Mouse (Mus musculus) mature B cell (primary cell): ENCODE data around the gene Tsga10ip.
"Not testable (repeated sequence)": the region's sequence is repeated elsewhere in the genome, so short reads cannot be mapped to it uniquely, and the experiment has no call there.

ENCODE experiments used
- in situ Hi-C: fragments of 300-500 bp; cut with MboI; formaldehyde crosslinking; loops from 2 replicates; pipeline ENCODE4 v1.14.3; 2019

Gene Tsga10ip

DNA sequence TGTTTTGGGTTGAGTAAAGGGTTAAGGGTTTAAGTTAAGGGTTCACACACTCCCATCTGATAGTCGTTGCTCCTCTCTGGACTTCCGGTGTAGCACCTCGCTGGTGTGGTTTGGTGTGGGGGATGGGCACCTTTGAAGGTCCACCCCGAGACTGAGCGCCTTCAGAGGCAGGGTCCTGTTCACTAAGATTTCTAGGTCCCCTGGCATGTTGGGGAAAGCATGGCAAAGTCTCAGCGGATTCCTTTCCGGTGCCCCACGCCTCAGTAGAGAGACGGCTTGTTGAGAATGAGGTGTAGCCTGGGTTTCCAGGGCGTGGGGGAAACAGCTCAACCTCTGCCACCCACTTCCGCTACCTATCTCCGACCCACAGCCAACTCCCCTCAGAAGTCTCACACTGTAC is 12.7 kb downstream of the Tsga10ip start:
- in situ Hi-C loops = no loop called here

GRCm38 (mm10) chr19:5388588-5389242 is 13.6 kb downstream of the Tsga10ip start, which contains the start of gene Sart1:
Sart1 (minus strand) TSS chr19:5388703.
- in situ Hi-C loops = no loop called here

GRCm38 (mm10) chr19:5388011-5388441 is 14.3 kb downstream of the Tsga10ip start:
- in situ Hi-C loops = no loop called here

DNA sequence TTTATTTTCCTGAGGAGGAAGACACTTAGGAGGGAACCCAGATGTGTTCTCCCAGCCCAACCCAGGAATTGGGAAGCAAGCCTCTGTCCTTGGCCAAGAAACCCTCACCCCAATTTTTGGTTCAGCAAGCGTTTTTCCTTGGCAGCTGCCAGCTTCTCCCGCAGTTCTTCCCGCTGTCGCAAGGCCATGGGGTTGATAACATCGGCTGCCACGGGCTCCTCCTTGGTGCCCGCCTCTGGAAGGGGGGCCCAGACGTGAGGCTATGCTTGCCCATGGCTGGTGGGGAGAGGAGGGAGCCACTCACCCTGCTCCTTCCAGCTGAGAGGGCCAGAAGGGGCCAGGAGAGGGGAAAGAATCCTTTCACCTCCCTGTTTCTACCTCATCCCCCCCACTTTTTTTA is 17.6 kb downstream of the Tsga10ip start:
- in situ Hi-C loops = no loop called here

DNA sequence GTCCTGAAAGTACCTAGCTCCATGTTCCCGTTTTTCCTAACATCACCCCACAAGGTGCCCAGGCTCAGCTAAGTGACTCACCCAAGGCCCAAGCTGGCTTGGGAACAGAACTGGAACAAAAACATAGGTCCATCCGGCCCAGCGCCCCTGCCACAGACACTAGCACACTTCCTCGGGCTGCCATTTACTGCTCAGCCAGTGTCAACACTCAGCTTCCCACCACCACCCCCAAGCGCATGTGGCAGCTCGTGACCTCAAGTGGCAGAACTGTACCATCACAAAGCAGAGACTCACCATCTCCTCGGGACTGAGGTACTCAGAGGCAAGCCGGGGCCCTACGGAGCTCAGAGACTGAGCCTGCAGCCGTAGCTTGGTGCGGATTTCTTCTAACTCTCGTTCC is 19.0 kb downstream of the Tsga10ip start:
- in situ Hi-C loops = no loop called here

- in situ Hi-C loops = no loop called here
Observed at GRCm38 (mm10) chr19:5377446-5377845, 24.9 kb downstream of the Tsga10ip start.

DNA sequence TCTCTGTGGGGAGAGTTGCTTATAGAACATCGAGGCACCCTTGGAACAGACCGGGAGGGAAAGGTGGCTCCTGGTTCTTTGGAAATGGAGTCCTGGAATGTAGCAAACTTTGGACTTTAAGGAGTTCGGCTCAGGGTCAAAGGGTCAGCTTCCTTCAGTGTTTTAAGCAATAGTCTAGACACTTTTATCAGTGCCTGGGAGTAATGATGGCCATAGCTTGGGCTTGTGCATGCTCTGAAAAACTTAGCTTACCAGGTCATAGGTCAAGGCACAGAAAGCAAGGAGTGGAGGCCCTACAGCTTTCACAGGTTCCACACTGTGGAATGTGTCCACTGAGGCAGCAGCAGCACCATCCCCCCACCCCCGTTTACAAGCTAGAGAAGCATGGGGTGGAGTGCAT is 27.6 kb downstream of the Tsga10ip start:
- in situ Hi-C loops = no loop called here

- in situ Hi-C loops = no loop called here
Observed at GRCm38 (mm10) chr19:5374177-5374576, 28.1 kb downstream of the Tsga10ip start.

DNA sequence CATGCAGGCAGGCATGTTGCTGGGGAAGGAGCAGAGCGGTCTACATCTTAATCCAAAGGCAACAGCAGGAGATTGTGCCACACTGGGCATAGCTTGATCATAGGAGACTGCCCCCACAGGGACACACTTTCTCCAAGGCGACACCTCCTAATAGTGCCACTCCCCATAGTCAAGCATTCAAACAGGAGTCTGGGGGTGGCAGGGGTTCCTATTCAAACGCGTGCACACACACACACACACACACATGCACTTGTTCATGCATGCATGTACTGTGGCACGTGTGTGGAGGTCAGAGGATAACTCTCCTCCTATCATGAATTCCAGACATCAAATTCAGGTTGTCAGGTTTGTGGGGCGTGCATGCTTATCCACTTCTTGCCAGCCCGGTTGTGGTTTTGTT is 29.6 kb downstream of the Tsga10ip start:
- in situ Hi-C loops = no loop called here

DNA sequence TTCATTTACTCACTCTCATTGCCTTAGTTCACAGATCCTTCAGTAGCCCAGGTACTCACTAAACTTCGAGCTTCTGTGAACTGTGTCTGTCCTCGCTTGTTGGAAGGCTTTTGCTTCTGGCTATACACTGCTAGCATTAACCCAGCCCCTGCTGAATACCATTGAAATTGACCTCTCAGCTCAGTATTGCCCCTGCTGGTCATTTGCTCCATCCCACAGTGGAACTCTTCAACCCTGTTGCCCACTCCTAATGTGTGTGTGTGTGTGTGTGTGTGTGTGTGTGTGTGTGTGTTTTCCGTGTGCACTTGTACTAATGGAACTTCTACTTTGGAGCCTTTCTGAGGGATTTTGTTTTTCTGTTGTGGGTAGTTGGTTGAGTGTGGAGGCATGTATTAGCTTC is 31.4 kb downstream of the Tsga10ip start:
- in situ Hi-C loops = no loop called here

- in situ Hi-C loops = no loop called here
Observed at GRCm38 (mm10) chr19:5367455-5367854, 34.9 kb downstream of the Tsga10ip start.

DNA sequence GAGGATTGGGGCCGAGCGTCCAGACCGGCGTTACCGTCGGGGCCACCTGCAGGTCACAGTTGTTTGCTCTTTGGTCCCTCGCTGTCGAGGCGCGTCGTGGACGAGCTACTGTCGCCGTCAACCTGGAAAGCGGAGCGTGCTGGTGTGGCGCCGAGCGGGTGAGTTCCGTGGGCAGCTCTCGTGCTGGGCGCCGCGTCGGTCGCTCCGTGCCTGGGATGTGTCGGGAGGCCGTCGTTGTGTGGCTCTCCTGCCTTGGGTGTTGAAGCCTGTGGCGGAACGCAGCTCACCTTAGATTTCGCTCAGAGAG is 35.3 kb downstream of the Tsga10ip start, which contains the start of gene Banf1:
Gene Banf1, minus strand, starts transcription at position 116 of the 307 bp plus-strand sequence.
- in situ Hi-C loops = no loop called here

- in situ Hi-C loops = no loop called here
Observed at GRCm38 (mm10) chr19:5366175-5367052, 35.9 kb downstream of the Tsga10ip start, which contains the start of gene Eif1ad. Eif1ad (plus strand) TSS chr19:5366741.

DNA sequence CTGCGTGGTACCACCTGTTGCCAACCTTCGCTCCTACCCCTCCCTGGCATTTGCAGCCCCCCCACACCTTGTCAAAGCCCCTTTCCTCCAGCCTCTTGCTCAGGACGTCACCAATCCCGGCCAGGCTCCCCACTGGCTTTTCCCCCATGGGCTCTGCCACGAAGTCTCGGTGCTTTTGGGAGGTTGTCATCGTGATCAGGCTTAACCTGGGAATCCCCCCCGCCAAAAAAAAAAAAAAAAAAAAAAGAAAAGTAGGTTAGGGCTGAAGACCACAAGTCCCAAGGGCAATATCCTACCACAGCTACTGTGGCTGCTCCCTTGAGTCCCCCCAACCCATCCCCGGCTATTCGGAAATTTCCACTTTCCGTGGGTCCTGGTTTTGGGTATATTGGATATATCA is 36.6 kb downstream of the Tsga10ip start:
- in situ Hi-C loops = no loop called here

GRCm38 (mm10) chr19:5364124-5364523 is 38.2 kb downstream of the Tsga10ip start:
- in situ Hi-C loops = no loop called here

GRCm38 (mm10) chr19:5362186-5362585 is 40.1 kb downstream of the Tsga10ip start:
- in situ Hi-C loops = no loop called here

DNA sequence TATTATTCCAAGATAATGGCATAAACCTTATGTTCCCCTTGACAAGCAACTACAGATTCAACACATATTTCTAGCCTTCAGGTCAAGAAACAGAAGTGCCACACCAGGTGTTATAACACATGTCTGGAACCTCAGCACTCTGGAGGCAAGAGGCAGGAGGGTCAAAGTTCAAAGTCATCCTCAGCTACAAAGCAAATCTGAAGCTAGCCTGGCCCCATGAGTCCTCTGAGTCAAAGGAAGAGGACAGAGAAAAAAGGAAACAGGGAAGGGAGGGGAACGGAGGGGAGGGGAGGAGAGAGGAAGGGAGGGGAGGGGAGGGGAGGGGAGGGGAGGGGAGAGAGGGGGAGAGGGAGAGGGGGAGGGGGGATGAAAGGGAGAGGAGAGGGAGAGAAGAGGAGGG is 46.2 kb downstream of the Tsga10ip start:
- in situ Hi-C loops = no loop called here

- in situ Hi-C loops = no loop called here
Observed at GRCm38 (mm10) chr19:5353609-5354008, 48.7 kb downstream of the Tsga10ip start.

- in situ Hi-C loops = not testable (repeated sequence)
Observed at GRCm38 (mm10) chr19:5349502-5349873, 52.8 kb downstream of the Tsga10ip start, which contains the start of gene Cst6. Cst6 (minus strand) TSS chr19:5349574.

GRCm38 (mm10) chr19:5348526-5349501 is 53.5 kb downstream of the Tsga10ip start:
- in situ Hi-C loops = no loop called here

- in situ Hi-C loops = no loop called here
Observed at GRCm38 (mm10) chr19:5348064-5348463, 54.3 kb downstream of the Tsga10ip start.
